Mouse (Mus musculus) heart, embryonic 11.5 days (tissue): Measurements from ENCODE around the gene Plk2. TPM values are rescaled to one million over a fixed set of nuclear protein-coding genes. Genes with fewer than 3 reads are reported as not detected.

Source experiments
- ATAC-seq: fragments of 200-750 bp; cut with Nextera tagmentation; replicated peaks from 2 replicates; pipeline ENCODE4 v1.8.0; 2017; ENCODE audit warnings: moderate library complexity; ENCODE audit not compliant: insufficient number of reproducible peaks, low FRiP score, low TSS enrichment
- H3K27ac ChIP-seq: fragments of 300-500 bp; sonication (generic); 2 replicates; pipeline ENCODE4 v1.5.1; 2014; ENCODE audit warnings: mild to moderate bottlenecking, low read depth, low read length
- H3K27me3 ChIP-seq: fragments of 300-500 bp; sonication (generic); 2 replicates; pipeline ENCODE4 v1.6.1; 2014; ENCODE audit warnings: mild to moderate bottlenecking, low read length, mixed read lengths; ENCODE audit not compliant: control insufficient read depth, insufficient read depth
- H3K36me3 ChIP-seq: fragments of 300-500 bp; sonication (generic); 2 replicates; pipeline ENCODE4 v1.6.1; 2014; ENCODE audit warnings: mild to moderate bottlenecking, low read length, moderate library complexity, mixed read lengths; ENCODE audit not compliant: control insufficient read depth, insufficient read depth
- H3K4me1 ChIP-seq: fragments of 300-500 bp; sonication (generic); 2 replicates; pipeline ENCODE4 v1.6.1; 2014; ENCODE audit warnings: low read length; ENCODE audit not compliant: control insufficient read depth, insufficient read depth
- H3K4me2 ChIP-seq: fragments of 300-500 bp; sonication (generic); 2 replicates; pipeline ENCODE4 v1.6.1; 2014; ENCODE audit warnings: mild to moderate bottlenecking, moderate library complexity
- H3K4me3 ChIP-seq: fragments of 300-500 bp; sonication (generic); 2 replicates; pipeline ENCODE4 v1.5.1; 2014; ENCODE audit warnings: low read depth, low read length
- H3K9ac ChIP-seq: fragments of 300-500 bp; sonication (generic); 2 replicates; pipeline ENCODE4 v1.6.1; 2014; ENCODE audit warnings: mild to moderate bottlenecking, low read depth, low read length, moderate library complexity
- H3K9me3 ChIP-seq: fragments of 300-500 bp; sonication (generic); replicated peaks from 2 replicates; pipeline ENCODE4 v1.6.1; 2016; ENCODE audit warnings: low read length; ENCODE audit not compliant: control insufficient read depth
- WGBS: fragments of 180-500 bp; shearing (Covaris S2); extraction: QIAGEN DNeasy Blood & Tissue Kit; methylation state at CpG from one replicate; pipeline ENCODE4 v1.1.7; 2014; ENCODE audit not compliant: insufficient replicate concordance; 5-methylcytosine and 5-hydroxymethylcytosine counted together
- polyA plus RNA-seq: library from polyadenylated mRNA; unstranded; fragments of >200 nt; fragmentation: Nextera tagmentation; extraction: Ambion mirVana; gene quantifications from 2 replicates; pipeline ENCODE4 v1.2.1, GENCODE M21; 2014

Gene Plk2
- polyA plus RNA-seq, 1 experiment from 2014 or later, result 122 TPM

DNA sequence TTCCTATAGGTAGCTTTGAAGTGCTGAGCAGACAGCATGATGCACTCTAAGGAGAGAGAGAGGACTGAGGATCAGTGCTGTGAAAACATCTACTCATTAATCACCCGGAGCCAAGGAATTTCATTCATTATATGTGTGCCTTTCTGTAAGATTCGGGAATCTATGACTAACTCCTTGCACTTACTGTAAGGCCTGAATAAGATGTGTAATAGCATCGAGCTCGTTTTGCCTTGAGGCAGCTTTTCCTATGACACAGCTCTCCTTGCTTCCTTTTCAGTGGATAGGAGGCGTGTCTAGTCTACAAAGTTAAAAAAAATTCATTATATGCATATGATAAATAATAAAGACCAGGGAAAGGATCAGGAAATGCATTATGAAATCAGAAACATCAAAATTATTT, 24.8 kb downstream of the Plk2 start:
- H3K4me2 ChIP-seq, result no peak overlapping the region
- no peak overlapping the region for H3K4me3 ChIP-seq
- no peaks in the 10 kb centered on the region for H3K27me3 ChIP-seq
- H3K9me3 ChIP-seq, result no peaks in the 10 kb centered on the region
- no peaks in the 10 kb centered on the region for H3K36me3 ChIP-seq
- no peaks in the 10 kb centered on the region for H3K4me1 ChIP-seq
- no peak for ATAC-seq
- H3K9ac ChIP-seq, result no peak overlapping the region
- 78% methylated on average over 5 of the region's 5 CpGs for WGBS
- H3K27ac ChIP-seq, result no peak overlapping the region

DNA sequence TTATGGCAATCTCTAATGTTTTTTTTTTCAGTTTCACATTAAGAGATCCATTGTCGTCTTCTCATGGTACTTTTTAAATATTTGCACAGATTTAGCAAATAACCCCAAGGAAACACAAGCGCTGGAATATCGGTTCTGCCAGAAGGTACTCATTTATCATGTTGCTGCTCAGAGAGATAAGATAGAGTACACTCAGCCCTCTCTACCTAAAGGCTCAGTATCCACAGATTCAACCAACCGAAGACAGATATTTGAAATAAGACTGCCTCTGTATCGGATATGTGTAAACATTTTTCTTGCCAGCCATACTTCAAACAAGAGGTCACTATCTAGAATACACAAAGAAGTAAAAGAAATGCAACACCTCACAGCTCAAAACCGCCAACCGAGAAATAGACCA, 27.6 kb downstream of the Plk2 start:
- WGBS, result 45% methylated on average over 7 of the region's 7 CpGs
- Histone ChIP-seq H3K4me3 (no peak overlapping the region), H3K4me1 (no peaks in the 10 kb centered on the region), H3K27ac (no peak overlapping the region), H3K9me3 (no peaks in the 10 kb centered on the region), H3K9ac (no peak overlapping the region), H3K4me2 (no peak overlapping the region), H3K27me3 (no peaks in the 10 kb centered on the region), H3K36me3 (no peaks in the 10 kb centered on the region)
- ATAC-seq, result no peak

DNA sequence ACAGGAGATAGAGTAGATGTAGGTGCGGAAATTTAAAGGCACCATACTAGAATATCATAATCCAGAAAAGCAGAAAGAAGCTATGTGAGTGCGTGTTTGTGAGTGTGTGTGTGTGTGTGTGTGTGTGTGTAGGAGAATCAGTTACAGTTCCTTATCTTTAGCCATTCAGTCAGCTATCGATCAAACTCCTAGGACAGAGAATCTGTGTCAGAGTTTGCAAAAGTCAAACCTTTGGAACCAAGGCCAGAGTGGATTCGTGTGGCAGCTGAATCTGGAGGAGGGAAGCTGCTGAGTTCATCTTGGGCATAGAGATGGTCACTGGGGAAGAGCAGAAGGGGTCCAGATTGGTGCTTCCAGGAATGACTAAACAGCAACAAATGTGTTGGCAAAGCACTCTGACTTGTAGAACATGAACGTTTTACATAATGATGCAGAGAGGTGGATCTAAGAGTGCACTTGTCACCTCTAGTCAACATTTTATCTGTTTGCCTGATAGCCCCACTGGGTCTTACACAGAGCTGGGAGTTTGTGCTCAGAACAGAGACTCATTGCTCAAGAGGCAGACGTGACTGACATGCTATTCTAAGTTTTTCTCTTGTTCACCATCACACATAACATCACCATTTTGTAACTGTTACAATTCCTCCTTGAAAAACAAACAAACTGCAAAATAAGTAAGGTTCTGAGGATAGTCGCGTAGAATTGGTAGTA, 30.8 kb downstream of the Plk2 start:
- H3K4me2 ChIP-seq, result no peak overlapping the region
- ATAC-seq, result no peak

DNA sequence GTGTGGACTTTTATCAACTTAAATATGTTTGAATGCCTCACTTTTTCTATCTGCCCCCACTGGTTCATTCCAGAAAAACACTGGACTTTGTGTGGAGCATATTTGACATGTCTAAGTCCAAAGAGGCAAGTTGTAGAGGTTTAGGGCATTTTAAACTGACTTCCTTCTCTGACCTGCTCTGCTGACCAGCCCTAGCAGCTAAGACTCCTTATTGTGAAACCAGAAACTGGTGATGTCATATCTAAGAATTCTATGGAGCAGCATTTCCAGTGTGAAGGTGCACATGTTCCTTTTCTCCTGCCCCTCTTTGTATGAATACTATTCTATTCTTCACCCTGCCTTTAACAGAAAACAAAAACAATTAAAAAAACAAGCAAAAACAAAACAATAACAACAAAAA, 36.5 kb downstream of the Plk2 start:
- no peaks in the 10 kb centered on the region for H3K27me3 ChIP-seq
- no peaks in the 10 kb centered on the region for H3K9me3 ChIP-seq
- H3K4me1 ChIP-seq, result no peaks in the 10 kb centered on the region
- H3K4me3 ChIP-seq, result no peak overlapping the region
- H3K4me2 ChIP-seq, result no peak overlapping the region
- H3K27ac ChIP-seq, result no peak overlapping the region
- no peak overlapping the region for H3K9ac ChIP-seq
- H3K36me3 ChIP-seq, result no peaks in the 10 kb centered on the region
- ATAC-seq, result no peak

More for the DNA sequence above, 30.8 kb downstream of the Plk2 start:
- WGBS, result 72% methylated on average over 8 of the region's 8 CpGs
- H3K9me3 ChIP-seq, result no peaks in the 10 kb centered on the region
- no peak overlapping the region for H3K27ac ChIP-seq
- H3K27me3 ChIP-seq, result no peaks in the 10 kb centered on the region
- no peak overlapping the region for H3K9ac ChIP-seq
- no peaks in the 10 kb centered on the region for H3K4me1 ChIP-seq
- no peaks in the 10 kb centered on the region for H3K36me3 ChIP-seq
- no peak overlapping the region for H3K4me3 ChIP-seq

DNA sequence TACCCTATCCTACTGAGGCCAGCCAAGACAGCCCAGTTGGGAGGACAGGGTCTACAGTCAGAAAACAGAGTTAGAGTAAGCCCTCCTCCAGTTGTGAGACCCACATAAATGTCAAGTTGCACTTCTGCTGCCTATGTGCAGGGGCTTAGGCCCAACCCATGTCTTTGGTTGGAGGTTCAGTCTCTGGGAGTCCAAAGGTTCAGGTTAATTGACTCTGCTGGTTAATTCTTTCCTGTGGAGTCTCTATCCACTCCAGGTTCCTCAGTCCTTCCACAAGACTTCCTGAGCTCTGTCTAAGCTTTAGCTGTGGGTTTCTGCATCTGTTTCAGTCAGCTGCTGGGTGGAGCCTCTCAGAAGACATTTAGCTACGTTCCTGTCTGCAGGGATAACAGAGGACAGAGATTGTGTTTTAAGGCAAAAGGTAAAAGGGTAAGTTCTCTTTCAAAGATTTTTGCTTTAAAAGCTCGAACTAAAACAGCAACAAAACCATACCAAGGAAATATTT, 37.3 kb downstream of the Plk2 start:
- no peaks in the 10 kb centered on the region for H3K36me3 ChIP-seq
- no peaks in the 10 kb centered on the region for H3K27me3 ChIP-seq
- no peaks in the 10 kb centered on the region for H3K9me3 ChIP-seq
- no peak overlapping the region for H3K4me2 ChIP-seq
- no peak overlapping the region for H3K9ac ChIP-seq
- H3K27ac ChIP-seq, result no peak overlapping the region
- no peak overlapping the region for H3K4me3 ChIP-seq
- H3K4me1 ChIP-seq, result no peaks in the 10 kb centered on the region
- WGBS, result 59% methylated on average over 2 of the region's 2 CpGs
- no peak for ATAC-seq

DNA sequence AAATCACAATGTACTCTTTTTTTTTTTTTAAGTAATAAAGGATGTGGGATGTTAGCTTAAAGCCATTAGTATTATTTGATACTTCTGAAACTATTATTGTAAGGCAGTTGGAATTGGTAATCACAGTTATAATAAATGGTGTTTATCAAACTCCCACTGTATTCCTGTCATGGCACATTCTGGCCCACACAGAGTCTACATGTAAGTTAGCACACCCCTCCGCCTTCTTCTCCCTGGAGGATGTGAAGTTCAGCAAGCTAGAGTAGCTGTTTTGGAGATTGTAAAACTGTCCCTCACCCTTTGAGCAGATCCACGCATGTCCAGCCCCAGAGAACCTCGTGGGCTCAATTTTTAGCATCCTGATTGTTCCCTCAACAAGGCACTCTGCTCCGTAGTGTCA, 37.8 kb downstream of the Plk2 start:
- Histone ChIP-seq H3K9ac (no peak overlapping the region), H3K4me2 (no peak overlapping the region), H3K36me3 (no peaks in the 10 kb centered on the region), H3K27me3 (no peaks in the 10 kb centered on the region), H3K4me1 (no peaks in the 10 kb centered on the region), H3K9me3 (no peaks in the 10 kb centered on the region), H3K4me3 (no peak overlapping the region), H3K27ac (no peak overlapping the region)
- no peak for ATAC-seq
- 79% methylated on average over 4 of the region's 4 CpGs for WGBS

DNA sequence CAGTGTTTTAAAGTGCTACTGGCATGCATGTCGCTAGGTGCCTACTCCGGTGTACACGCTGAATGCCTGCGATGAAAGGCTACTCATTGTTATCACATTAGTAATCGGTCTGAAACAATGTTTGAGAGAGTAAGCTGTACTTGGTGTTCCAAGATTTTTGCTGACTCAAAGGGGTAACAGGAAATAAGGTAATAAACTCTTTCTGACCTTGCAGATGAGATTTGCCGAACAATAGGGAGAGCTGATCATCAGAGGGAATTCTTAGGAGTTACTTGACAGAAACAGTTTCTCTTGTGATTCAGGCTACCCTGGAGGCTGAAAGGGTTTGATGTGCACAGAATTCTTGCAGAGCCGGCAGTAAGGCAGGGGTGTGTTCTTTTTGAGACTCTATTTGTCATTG, 41.8 kb downstream of the Plk2 start:
- no peak for ATAC-seq
- H3K27me3 ChIP-seq, result no peaks in the 10 kb centered on the region
- H3K9ac ChIP-seq, result no peak overlapping the region
- 60% methylated on average over 7 of the region's 7 CpGs for WGBS
- no peak overlapping the region for H3K27ac ChIP-seq
- H3K4me1 ChIP-seq, result no peaks in the 10 kb centered on the region
- H3K9me3 ChIP-seq, result no peaks in the 10 kb centered on the region
- no peak overlapping the region for H3K4me3 ChIP-seq
- no peak overlapping the region for H3K4me2 ChIP-seq
- no peaks in the 10 kb centered on the region for H3K36me3 ChIP-seq

DNA sequence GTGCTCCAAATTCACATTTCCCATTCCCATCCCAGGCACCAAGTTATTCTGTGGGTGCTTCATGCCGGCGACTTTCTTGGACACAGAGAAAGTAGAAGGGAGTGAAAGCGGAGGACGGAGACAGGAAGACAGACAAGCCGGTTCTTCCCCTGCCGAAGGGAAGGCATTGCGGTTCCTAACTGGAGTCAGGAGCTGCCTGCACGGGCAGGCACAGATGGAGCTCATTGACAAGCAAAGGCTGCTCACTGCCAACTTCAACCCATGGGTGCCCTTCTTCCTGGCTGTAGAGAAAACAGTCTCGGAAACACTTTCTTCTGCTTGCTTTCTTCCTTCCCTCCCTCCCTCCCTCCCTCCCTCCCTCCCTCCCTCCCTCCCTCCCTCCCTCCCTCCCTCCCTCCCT, 43.8 kb downstream of the Plk2 start:
- Histone ChIP-seq H3K4me3 (no peak overlapping the region), H3K4me1 (no peaks in the 10 kb centered on the region), H3K9ac (no peak overlapping the region), H3K4me2 (no peak overlapping the region), H3K27me3 (no peaks in the 10 kb centered on the region), H3K27ac (no peak overlapping the region), H3K9me3 (no peaks in the 10 kb centered on the region), H3K36me3 (no peaks in the 10 kb centered on the region)
- ATAC-seq, result no peak
- WGBS, result 73% methylated on average over 9 of the region's 9 CpGs

DNA sequence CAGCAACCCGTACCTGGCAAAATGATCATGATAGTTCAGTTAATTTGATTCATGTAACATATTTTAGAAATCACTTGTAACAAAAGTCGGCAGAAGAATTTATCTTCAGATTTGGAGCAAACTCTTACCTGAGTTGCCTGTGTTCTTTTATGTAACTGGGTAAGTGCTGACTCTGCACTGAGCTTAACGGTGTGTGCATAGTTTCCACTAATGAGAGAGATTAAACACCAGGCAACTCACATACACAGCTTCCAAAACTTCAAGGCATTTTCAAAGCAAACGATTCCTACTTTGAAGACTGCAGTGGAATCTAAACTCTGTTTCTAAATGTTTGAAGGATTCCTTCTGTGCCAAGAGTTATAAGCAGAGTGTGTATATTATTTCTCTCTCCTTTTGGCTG, 49.5 kb downstream of the Plk2 start:
- H3K9ac ChIP-seq, result no peak overlapping the region
- H3K4me3 ChIP-seq, result no peak overlapping the region
- WGBS, result 69% methylated on average over 4 of the region's 4 CpGs
- H3K4me2 ChIP-seq, result no peak overlapping the region
- ATAC-seq, result no peak
- H3K4me1 ChIP-seq, result peaks cover 10% of the 10 kb centered on the region
- H3K27ac ChIP-seq, result no peak overlapping the region
- no peaks in the 10 kb centered on the region for H3K36me3 ChIP-seq
- H3K27me3 ChIP-seq, result no peaks in the 10 kb centered on the region
- H3K9me3 ChIP-seq, result no peaks in the 10 kb centered on the region
